Mouse (Mus musculus) T-helper 17 cell (primary cell): ENCODE data around the gene Wfdc15a.

Source experiments
- in situ Hi-C, 2 experiments: fragments of 300-600 bp; cut with MboI, MseI; formaldehyde crosslinking; loops; 1 replicate in 1 of 2; 2 replicates in 1 of 2; pipeline ENCODE4 v1.15.1; 2025; ENCODE audit warnings: high pct_unique_total_duplicates in 2 of 2

Gene Wfdc15a

DNA sequence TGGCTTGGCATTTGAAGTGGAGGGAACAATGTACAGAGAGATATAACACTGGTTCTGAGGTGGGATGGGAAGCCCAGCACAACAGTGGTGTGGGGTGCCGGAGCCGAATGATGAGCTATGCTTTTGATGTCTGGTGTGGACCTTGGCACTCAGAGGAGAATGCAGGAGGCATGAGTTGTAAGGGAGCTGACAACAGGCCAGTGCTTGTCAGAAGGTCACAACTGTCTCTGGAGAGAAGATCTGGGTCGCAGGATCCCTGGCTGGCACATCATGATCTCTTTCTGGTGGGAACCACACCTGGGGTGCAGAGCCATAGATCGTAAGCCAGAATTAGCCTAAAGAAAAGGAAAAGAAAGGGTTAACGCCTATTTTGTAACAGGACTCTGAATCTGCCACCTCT is 22.1 kb downstream of the Wfdc15a start:
- in situ Hi-C loops, result no loop called here

DNA sequence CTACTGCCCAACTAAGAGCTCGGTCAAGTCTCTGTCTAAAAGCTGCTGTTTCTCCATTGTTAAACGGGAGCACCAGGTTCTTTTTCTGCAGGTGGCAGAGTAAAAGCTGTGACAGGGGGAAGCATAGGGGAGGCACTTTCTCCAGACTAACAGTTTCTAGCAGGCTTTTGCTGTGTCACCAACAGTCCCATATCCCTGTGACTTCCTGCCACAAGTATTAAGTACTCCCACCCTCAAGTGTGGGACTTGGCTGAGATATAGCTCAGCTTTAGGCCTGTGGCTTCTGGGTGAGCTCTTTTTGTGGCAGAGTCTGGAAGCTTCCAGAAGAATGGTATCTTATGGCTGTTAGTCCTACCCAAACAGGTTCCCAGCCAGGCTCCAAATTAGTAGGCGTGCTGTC is 24.1 kb downstream of the Wfdc15a start:
- in situ Hi-C loops, result no loop called here

DNA sequence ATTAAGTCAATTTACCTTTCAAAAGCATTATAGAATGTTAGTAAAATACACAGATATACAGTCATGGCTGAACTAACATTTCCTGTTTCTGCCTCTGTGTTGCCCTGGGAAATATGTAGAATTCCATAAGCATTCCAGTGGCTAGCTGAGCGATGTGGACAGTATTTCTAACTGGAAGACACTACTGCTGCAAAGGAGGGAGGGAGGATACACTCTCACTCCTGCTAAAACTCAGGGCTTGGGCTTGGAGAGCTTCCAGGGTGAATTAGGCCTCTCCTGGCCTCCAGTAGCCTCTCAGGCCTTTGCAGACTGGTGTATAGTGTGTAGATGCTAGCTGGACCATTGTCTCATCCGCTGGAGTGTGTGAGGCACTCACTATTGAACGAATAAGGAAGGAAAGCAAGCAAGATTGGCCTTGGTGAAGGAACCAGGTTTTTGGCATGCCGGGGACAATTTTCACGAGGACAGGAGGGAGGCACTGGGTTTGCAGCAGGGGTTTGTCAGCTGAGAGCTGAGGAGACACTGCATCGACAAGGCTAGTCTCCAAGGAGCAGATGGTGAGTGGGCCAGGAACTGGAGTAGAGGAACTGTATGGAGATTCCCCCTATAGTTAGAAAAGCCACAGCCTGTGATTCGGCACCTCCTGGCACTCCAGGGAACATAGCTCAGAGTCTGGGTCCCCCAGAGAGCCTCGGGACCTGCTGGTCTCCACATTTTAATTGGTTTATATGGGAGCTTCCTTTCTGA is 25.1 kb downstream of the Wfdc15a start:
- in situ Hi-C loops, result no loop called here

DNA sequence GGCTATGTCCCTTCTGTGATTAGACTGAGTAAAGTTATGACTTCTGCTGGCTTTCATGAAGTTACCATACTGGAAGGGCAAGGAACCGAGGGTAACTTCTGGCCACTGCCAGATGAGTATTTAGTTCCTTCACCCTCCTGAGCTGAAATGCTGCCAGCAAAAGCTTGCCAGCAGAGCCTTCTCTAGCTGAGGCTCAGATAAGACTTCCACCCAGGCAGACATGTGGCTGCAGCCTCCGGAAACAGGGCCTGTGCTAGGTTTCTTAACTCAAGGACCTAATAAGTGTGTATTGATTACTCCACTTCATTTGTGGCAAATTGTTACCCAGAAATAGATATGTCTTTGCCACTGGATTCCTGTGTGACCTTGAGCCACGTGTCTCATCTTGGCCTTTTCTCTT is 26.5 kb downstream of the Wfdc15a start:
- in situ Hi-C loops, result no loop called here

DNA sequence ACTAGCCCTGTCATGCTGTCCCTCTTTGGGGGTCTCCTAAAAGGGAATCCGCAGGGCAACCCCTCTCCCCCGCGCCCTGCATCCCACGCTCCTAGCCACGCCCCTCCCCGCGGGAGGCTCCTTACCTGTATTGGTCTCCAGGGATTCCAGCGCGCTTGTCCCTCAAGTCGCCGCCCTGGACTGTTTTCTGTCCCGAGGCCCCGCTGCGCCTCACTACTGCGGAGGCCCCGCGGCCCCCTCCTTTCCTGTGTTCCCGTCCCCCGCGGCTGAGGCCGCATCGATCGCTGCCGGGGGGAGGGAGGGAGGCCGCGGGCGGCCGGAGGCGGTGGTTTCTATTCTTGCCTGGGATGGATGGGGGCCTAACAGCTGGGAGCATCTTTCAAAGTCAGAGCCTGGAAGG is 29.0 kb downstream of the Wfdc15a start, which contains the start of gene Kcns1:
Gene Kcns1 (minus strand): TSS at position 212 of the 400 bp plus-strand sequence.
- in situ Hi-C loops, result no loop called here

DNA sequence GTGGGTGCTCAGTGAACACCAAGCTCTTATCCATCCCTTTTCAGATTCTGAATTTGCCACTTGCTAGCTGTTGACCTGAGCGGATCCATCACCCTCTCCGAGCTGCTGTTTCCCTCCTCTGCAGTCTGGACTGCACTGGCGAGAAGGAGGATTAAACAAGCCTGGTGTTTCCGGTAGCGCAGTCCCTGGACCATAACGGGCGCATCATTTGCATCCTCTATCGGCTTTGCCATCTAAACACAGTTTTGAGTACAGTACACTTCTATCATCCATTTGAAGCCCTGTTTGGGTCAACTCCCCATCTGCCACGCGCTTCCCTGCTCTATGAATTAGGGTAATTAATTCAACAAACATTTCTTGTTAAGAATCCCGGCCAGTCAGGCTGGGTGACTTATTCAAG is 29.6 kb downstream of the Wfdc15a start:
- in situ Hi-C loops, result no loop called here

DNA sequence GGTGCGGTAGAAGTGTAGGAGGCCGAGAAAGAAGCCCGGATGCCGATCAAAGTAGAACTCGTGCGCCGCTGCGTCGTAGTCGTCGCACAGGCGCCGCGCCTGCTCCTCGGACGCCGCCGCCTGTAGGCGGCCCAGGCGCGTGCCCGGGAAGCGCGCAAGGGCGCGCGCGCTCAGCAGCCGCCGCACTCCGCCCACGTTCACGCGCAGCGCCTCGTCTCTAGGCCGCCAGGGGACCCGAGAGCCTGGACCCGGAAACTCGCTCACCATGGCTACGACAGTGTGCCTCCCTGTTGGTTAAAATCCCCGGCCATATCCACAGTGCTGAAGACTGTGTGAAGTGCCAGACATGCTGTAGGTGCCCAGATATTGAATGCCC is 31.4 kb downstream of the Wfdc15a start:
- in situ Hi-C loops, result no loop called here

DNA sequence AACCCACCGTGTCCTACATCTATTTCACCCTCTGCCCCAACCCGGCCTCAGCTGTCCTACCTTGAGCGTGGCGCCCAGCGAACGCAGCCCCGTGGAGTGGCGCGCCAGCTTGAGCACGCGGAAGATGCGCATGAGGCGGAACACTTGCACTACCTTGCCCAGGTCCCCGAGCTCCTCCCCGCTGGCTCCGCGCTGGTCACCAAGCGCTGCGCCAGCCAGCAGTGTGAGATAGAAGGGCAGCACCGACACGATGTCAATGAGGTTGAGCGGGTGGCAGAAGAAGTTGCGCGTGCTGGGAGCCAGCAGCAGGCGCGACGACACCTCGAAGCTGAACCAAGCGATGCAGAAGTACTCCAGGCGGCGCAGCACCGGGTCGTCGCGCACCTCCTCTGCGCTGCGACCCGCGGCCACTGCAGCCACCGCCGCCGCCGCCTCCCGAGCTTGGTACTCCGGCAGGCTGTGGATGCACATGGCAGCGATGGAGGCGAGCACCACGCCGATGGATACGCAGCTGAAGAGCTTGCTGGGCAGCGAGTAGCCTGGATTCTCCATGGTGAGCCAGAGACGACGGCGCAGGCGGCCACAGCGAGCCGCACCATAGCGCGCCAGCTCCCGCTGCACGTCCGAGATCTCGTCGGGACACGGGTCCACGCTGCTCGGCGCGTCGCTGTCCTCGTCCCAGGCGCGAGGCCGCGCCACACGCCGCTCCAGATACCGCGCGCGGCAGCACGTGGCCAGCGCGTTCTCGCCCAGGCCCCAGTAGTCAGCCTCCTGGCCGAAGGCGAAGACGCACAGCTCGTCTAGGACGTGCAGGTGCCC is 32.0 kb downstream of the Wfdc15a start:
- in situ Hi-C loops, result no loop called here

DNA sequence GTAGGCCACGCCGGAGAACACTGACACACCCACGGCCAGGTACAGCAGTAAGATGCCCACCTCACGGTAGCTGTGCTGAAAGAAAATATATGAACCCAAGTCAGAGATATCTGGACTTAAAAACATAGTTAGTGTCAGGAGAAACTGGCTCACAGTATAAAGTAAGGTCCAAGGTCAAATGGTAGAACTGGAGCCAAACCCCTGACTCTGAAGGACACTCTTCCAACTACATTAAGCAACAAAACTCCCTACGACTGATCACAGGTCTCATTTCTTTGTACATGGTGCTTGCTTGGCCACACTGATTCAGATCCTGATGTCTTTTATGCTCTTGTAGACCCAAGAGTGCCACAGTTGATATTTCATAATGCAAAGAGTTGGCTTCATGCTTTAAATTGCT is 35.0 kb downstream of the Wfdc15a start:
- in situ Hi-C loops, result no loop called here

DNA sequence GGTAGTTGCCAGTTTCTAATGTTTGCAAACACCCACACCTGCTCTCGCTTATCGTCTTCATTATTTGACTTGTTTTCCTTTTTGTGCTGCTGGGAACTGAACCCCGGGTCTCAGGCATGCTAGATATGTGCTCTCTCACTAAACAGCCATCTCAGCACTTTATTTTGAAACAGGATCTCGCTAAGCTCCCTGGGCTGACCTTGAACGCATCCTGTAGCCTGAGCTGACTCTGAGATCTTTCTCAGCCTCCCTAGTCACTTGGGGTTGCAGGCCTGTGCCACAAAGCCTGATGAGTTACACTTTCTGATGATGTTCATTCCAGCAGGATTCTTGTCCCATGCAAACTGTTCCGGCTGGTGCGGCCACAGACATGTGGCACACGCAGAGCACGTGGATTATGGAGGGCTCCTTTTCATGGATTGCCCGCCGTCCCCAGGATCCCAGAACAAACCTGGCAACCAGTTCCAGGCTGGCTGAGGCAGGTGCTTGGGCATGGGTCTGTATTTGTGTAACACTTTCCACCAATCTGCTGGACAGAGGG is 38.3 kb downstream of the Wfdc15a start:
- in situ Hi-C loops, result no loop called here

DNA sequence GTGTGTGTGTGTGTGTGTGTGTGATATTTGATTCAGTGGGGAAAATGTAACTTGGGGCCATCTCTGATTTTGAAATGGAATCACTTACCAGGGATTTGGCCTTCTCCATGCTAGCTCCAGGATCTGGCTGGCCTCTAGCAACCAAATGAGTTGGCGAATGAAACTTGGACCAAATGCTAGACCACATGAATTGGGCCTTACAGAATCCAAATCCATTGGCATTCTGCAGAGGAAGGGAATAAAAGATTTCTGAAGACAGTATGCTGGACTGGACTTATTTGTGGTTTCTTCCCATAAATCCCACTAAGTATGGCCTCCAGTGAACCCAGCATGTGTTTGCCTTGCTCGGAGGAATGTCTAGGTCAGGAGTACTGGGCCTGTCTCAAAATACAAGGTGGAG is 41.1 kb downstream of the Wfdc15a start:
- in situ Hi-C loops, result loop anchor here in 1 of 2 experiments (5.0 kb wide), 1 partner anchor 42 kb away; no protein-coding TSS in a partner anchor

DNA sequence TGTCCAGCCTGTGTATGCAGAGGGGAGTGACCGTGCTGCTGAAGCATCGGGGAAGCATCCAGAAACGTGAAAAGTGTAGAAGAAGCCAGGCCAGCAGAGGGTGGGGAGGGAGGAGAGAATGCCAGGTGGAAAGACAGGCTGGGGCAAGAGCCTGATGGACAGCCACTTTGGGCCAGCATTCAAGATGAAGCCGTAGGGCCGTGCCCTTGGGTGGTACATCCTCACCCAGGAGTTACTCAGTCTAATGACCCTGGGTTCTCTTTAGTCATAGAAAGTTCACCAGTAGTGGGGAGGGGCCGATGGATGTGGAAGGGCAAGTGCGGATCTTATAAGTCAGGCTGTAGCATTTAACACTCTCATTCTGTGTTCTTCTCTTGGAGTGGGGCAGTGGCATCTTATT is 43.8 kb downstream of the Wfdc15a start:
- in situ Hi-C loops, result loop anchor here in 1 of 2 experiments (5.0 kb wide), 1 partner anchor 39 kb away; no protein-coding TSS in a partner anchor

DNA sequence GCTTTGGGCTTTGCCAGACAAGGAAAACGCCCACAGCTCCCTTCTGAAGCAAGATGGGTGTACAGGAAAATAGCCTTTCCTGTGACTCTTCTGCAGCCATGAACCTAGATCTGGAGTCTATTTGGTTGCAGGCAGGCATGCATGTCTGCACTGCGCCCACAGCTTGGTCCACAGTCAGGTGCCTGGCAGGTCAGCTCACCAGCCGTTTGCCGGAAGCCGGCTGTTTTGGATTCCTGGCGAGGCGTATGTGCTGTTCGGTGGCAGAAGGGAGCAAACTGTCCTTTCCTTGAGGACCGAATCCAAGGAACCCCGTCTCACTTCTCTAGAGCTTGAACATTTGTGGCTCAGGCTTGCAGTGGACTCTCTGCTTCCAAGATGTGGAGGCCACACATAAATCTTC is 45.9 kb downstream of the Wfdc15a start:
- in situ Hi-C loops, result no loop called here

DNA sequence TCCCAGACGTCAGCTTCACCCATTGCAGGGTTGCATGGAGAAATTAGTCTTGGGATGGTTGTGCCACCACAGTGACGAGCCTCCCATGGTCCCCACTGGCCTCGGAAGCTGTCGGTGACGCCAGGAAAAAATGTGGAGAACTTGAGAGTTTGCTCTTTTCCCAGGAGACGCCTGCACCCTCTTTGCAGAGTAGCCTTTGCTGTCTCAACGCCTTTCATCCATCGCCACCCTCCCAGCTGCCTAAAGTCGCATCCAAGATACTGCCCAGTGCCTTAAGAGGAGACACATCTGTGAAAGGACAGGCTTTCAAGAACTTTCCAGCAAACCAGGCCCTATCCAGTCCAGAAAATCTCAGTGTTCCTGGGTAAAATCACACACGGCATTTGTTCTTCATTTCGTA is 47.6 kb downstream of the Wfdc15a start:
- in situ Hi-C loops, result no loop called here

DNA sequence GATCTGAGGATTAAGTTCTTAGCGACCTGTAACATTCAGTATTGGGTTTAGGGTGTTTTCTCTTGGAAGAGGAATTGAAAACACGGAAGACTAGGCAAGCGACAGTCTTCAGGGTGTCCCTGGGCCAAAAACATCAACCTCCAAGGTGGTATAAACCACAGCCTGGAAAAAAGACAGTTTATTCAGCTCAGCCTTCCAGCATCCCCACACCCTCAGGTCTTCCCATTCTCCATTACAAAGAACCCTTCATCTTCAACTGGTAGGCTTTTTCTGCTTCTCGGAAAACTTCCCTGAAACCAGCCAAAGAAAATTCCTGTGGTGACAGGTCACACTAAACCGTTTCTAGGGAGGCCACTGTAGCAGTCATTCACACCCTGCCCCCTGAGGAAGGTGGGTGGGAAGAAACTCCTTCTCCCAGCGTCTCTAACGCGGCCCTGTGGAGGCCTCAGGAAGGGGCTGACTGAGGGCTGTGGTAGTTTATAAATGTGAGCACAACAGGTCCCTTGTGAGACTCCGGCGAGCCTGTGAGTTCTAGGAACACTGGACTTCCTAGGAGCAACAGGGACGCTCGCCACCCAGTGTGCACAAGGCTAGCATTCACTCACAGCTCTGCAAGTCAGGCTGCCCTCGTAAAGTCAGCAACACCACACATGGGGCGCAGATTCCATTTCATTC is 49.7 kb downstream of the Wfdc15a start:
- in situ Hi-C loops, result no loop called here
